Mouse (Mus musculus) liver, embryonic 12.5 days (tissue): ENCODE data around the gene Sacs. TPM values are rescaled to one million over a fixed set of nuclear protein-coding genes. Genes with fewer than 3 reads are reported as not detected.

ENCODE experiments used
- ATAC-seq: fragments of 200-750 bp; cut with Nextera tagmentation; 2 replicates; pipeline ENCODE4 v1.8.0; 2017; ENCODE audit warnings: moderate number of reproducible peaks, mild to moderate bottlenecking, moderate library complexity
- H3K27ac ChIP-seq: fragments of 300-500 bp; sonication (generic); 2 replicates; pipeline ENCODE4 v1.5.1; 2016; ENCODE audit warnings: mild to moderate bottlenecking
- H3K27me3 ChIP-seq: fragments of 300-500 bp; sonication (generic); replicated peaks from 2 replicates; pipeline ENCODE4 v1.6.1; 2016; ENCODE audit warnings: mild to moderate bottlenecking, moderate library complexity
- H3K36me3 ChIP-seq: fragments of 300-500 bp; sonication (generic); 2 replicates; pipeline ENCODE4 v1.6.1; 2016; ENCODE audit warnings: mild to moderate bottlenecking, moderate library complexity
- H3K4me1 ChIP-seq: fragments of 300-500 bp; sonication (generic); 2 replicates; pipeline ENCODE4 v1.6.1; 2016
- H3K4me2 ChIP-seq: fragments of 300-500 bp; sonication (generic); 2 replicates; pipeline ENCODE4 v1.6.1; 2016; ENCODE audit warnings: mild to moderate bottlenecking, moderate library complexity
- H3K4me3 ChIP-seq: fragments of 300-500 bp; sonication (generic); 2 replicates; pipeline ENCODE4 v1.5.1; 2016; ENCODE audit warnings: mild to moderate bottlenecking, moderate library complexity
- H3K9ac ChIP-seq: fragments of 300-500 bp; sonication (generic); 2 replicates; pipeline ENCODE4 v1.6.1; 2016; ENCODE audit warnings: mild to moderate bottlenecking, moderate library complexity
- H3K9me3 ChIP-seq: fragments of 300-500 bp; sonication (generic); replicated peaks from 2 replicates; pipeline ENCODE4 v1.6.1; 2016; ENCODE audit warnings: mild to moderate bottlenecking, moderate library complexity
- WGBS: fragments of 180-500 bp; shearing (Covaris S2); methylation state at CpG from one replicate; pipeline ENCODE4 v1.1.7; 2016; ENCODE audit not compliant: insufficient replicate concordance; 5-methylcytosine and 5-hydroxymethylcytosine counted together
- polyA plus RNA-seq: library from polyadenylated mRNA; unstranded; fragments of >200 nt; fragmentation: Nextera tagmentation; extraction: Ambion mirVana; gene quantifications from 2 replicates; pipeline ENCODE4 v1.2.1, GENCODE M21; 2016

Sacs gene
- polyA plus RNA-seq, 1 experiment from 2014 or later = 2.4 TPM

DNA sequence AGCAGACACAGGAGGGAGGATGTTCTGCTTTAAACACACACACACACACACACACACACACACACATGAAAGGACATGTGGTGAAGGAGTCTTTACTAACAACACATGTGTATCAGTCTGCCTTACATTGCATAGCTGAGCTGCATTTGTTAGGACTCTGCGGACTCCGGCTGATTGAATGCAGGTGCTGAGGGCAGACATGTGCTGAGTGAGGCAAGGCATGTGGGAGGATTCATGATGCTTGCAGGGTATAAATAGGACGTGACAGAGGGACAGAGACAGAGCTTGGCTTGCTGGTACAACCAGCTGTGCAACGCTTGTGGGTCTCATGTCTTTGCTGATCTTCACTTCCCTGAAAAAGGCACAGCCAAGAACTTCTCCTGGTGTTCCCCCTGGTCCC is 85.5 kb downstream of the Sacs start:
- H3K9ac ChIP-seq = no peak overlapping the region
- no peak overlapping the region for H3K27ac ChIP-seq
- no peaks in the 10 kb centered on the region for H3K36me3 ChIP-seq
- WGBS = 77% methylated on average over 4 of the region's 4 CpGs
- no peak for ATAC-seq
- no peak overlapping the region for H3K4me2 ChIP-seq
- no peak overlapping the region for H3K4me3 ChIP-seq
- no peaks in the 10 kb centered on the region for H3K9me3 ChIP-seq
- no peaks in the 10 kb centered on the region for H3K4me1 ChIP-seq
- H3K27me3 ChIP-seq = no peaks in the 10 kb centered on the region

GRCm38 (mm10) chr14:61224387-61225077 is 86.3 kb downstream of the Sacs start:
- WGBS = 68% methylated on average over 5 of the region's 5 CpGs
- H3K4me1 ChIP-seq = peaks cover 8% of the 10 kb centered on the region
- no peak overlapping the region for H3K4me2 ChIP-seq
- no peaks in the 10 kb centered on the region for H3K9me3 ChIP-seq
- H3K4me3 ChIP-seq = no peak overlapping the region
- H3K9ac ChIP-seq = no peak overlapping the region
- no peaks in the 10 kb centered on the region for H3K36me3 ChIP-seq
- no peak for ATAC-seq
- H3K27ac ChIP-seq = no peak overlapping the region
- no peaks in the 10 kb centered on the region for H3K27me3 ChIP-seq

GRCm38 (mm10) chr14:61226151-61226550 is 87.9 kb downstream of the Sacs start:
- no peaks in the 10 kb centered on the region for H3K36me3 ChIP-seq
- no peak for ATAC-seq
- WGBS = 25% methylated on average over 1 of the region's 1 CpGs

DNA sequence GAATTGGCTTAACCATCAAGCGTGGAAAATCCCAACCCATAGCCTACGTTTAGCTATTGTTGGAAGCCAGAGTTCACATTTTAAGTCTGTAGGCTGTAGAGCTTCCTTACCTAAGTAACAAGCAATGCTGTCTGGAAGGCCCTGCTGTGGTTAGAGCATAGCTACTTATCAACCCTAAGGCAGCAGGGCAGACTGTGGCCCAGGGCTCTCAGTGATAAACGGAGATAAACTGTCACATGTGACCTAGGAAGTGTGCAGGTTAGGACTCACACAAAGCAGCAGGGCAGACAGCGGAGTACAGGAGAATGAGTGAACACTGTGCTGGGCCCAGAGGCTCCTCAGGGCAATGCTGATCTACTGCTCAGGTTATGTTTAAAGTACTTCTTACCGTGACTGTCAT is 91.5 kb downstream of the Sacs start:
- peak; percentile 97 for ATAC-seq
- H3K9me3 ChIP-seq = no peaks in the 10 kb centered on the region
- peaks cover 26% of the 10 kb centered on the region for H3K4me1 ChIP-seq
- no peak overlapping the region for H3K9ac ChIP-seq
- no peaks in the 10 kb centered on the region for H3K36me3 ChIP-seq
- WGBS = 36% methylated on average over 5 of the region's 5 CpGs
- H3K27me3 ChIP-seq = no peaks in the 10 kb centered on the region
- H3K4me2 ChIP-seq = peak overlapping the region; percentile 48
- H3K4me3 ChIP-seq = no peak overlapping the region
- H3K27ac ChIP-seq = no peak overlapping the region

More at GRCm38 (mm10) chr14:61226151-61226550, 87.9 kb downstream of the Sacs start:
- Histone ChIP-seq H3K9ac (no peak overlapping the region), H3K4me3 (no peak overlapping the region), H3K9me3 (no peaks in the 10 kb centered on the region), H3K4me1 (peaks cover 22% of the 10 kb centered on the region), H3K27ac (no peak overlapping the region), H3K27me3 (no peaks in the 10 kb centered on the region), H3K4me2 (no peak overlapping the region)

- no peak overlapping the region for H3K9ac ChIP-seq
- peak; percentile 71 for ATAC-seq
- H3K27ac ChIP-seq = no peak overlapping the region
- no peak overlapping the region for H3K4me3 ChIP-seq
- no peaks in the 10 kb centered on the region for H3K9me3 ChIP-seq
- H3K4me2 ChIP-seq = peak overlapping the region; percentile 48
- H3K27me3 ChIP-seq = no peaks in the 10 kb centered on the region
- H3K36me3 ChIP-seq = no peaks in the 10 kb centered on the region
- 44% methylated on average over 4 of the region's 4 CpGs for WGBS
- H3K4me1 ChIP-seq = peaks cover 26% of the 10 kb centered on the region
Observed at GRCm38 (mm10) chr14:61230179-61230578, 91.9 kb downstream of the Sacs start.

DNA sequence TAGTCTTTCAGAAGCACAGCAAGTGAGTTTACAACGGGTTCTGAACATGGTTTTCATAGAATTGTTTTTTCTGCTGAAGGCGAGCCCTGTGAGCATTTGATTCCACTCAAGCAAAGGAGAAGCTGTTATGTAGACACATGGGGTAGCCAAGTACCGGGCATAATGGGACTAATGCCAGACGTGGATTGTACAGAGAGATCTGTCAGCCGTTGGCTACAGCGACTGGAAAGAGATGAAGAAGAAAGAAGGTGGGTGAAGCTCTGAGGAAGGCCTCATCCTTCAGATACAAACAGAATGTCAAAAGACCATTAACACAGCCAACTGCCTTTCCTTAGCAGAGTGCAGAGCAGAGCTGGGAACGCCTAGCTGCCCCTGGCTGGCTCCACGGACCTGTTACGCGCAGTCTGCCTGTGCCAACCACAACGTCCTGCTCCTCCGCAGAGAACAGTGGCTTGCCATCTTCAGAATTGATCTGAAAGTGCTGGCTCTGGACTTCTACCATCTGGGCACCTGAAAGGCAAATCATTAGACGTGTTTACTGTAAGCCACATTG is 93.8 kb downstream of the Sacs start:
- ATAC-seq = no peak
- WGBS = 80% methylated on average over 13 of the region's 13 CpGs
- Histone ChIP-seq H3K9ac (no peak overlapping the region), H3K4me1 (peaks cover 26% of the 10 kb centered on the region), H3K9me3 (no peaks in the 10 kb centered on the region), H3K27me3 (no peaks in the 10 kb centered on the region), H3K4me2 (no peak overlapping the region), H3K36me3 (no peaks in the 10 kb centered on the region), H3K4me3 (no peak overlapping the region), H3K27ac (no peak overlapping the region)

DNA sequence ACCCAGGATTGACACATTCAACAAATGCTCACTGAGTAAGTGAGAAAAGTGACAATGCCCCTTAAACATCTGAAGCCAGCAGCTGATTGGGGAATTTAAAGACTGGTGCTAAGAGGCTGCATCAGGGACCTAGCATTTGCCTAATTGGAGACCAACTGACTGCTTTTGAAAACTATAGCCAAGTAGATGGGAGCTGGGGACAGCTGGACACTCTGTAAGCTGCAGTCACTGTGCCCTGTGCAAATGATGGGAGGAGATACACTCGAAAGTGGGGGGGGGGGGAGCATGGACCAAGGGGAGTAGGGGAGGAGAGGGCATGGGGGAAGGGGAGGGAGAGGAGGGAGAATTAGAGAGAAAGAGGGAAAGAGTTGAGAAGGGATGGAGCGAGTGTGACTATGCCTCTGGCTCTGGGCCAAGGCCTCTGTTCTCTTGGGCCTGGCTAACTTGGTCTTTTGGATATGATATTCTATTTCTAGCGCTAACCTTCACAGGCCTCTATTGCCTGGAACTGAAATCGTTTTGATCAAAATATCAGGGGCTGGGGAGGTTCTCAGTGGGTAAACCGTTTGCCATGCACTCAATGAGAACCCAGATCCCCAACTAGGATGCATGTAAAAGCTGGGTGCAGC is 97.7 kb downstream of the Sacs start:
- Histone ChIP-seq H3K36me3 (no peaks in the 10 kb centered on the region), H3K9me3 (no peaks in the 10 kb centered on the region), H3K27me3 (no peaks in the 10 kb centered on the region), H3K4me1 (0 out of 2 replicates have a peak, but pooled peaks cover 5% of the 10 kb centered on the region), H3K27ac (no peak overlapping the region), H3K4me3 (no peak overlapping the region), H3K4me2 (no peak overlapping the region), H3K9ac (no peak overlapping the region)
- WGBS = 62% methylated on average over 5 of the region's 5 CpGs
- no peak for ATAC-seq

GRCm38 (mm10) chr14:61237101-61237654 is 98.9 kb downstream of the Sacs start:
- 35% methylated on average over 4 of the region's 4 CpGs for WGBS
- Histone ChIP-seq H3K9me3 (no peaks in the 10 kb centered on the region), H3K9ac (no peak overlapping the region), H3K27me3 (no peaks in the 10 kb centered on the region), H3K27ac (no peak overlapping the region), H3K36me3 (no peaks in the 10 kb centered on the region), H3K4me1 (0 out of 2 replicates have a peak, but pooled peaks cover 5% of the 10 kb centered on the region), H3K4me3 (no peak overlapping the region), H3K4me2 (no peak overlapping the region)
- ATAC-seq = no peak

GRCm38 (mm10) chr14:61238751-61239150 is 100.5 kb downstream of the Sacs start:
- Histone ChIP-seq H3K36me3 (no peaks in the 10 kb centered on the region), H3K9me3 (no peaks in the 10 kb centered on the region), H3K27ac (no peak overlapping the region), H3K4me2 (no peak overlapping the region), H3K9ac (no peak overlapping the region), H3K4me3 (no peak overlapping the region), H3K27me3 (no peaks in the 10 kb centered on the region), H3K4me1 (0 out of 2 replicates have a peak, but pooled peaks cover 5% of the 10 kb centered on the region)
- ATAC-seq = no peak
- WGBS = 48% methylated on average over 9 of the region's 9 CpGs

GRCm38 (mm10) chr14:61242611-61243010 is 104.4 kb downstream of the Sacs start:
- ATAC-seq = no peak
- Histone ChIP-seq H3K9ac (no peak overlapping the region), H3K9me3 (no peaks in the 10 kb centered on the region; the same call in 1 of the 2 replicates), H3K36me3 (no peaks in the 10 kb centered on the region), H3K4me2 (no peak overlapping the region), H3K4me3 (no peak overlapping the region), H3K27ac (no peak overlapping the region), H3K4me1 (no peaks in the 10 kb centered on the region), H3K27me3 (no peaks in the 10 kb centered on the region)
- WGBS = 27% methylated on average over 6 of the region's 6 CpGs

DNA sequence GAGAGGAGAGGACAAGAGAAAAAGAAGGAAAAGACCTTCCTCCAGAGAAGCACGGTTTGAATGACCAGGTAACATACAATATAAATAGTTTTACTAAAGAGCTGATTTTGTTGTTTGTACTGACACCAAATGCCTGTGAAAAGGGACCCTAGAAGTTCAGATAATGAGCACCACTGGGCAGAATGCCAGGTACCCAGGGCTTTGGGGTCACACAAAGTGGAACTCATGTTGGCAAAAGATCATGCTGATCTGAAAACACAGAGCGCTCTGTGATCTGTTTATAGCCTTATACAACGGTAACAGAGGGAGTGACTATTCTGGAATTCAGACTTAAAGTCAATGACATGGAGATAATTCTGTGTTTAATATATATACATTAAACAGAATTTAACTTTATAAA is 108.2 kb downstream of the Sacs start:
- ATAC-seq = no peak
- no peak overlapping the region for H3K4me2 ChIP-seq
- H3K27ac ChIP-seq = no peak overlapping the region
- no peak overlapping the region for H3K4me3 ChIP-seq
- H3K9ac ChIP-seq = no peak overlapping the region
- no peaks in the 10 kb centered on the region for H3K4me1 ChIP-seq
- H3K36me3 ChIP-seq = no peaks in the 10 kb centered on the region
- peaks cover 5% of the 10 kb centered on the region for H3K9me3 ChIP-seq
- 61% methylated on average over 3 of the region's 3 CpGs for WGBS
- no peaks in the 10 kb centered on the region for H3K27me3 ChIP-seq
